Mouse (Mus musculus): ENCODE data around the gene Vat1. TPM values are rescaled to one million over a fixed set of nuclear protein-coding genes. Genes with fewer than 3 reads are reported as not detected.
A peak's percentile ranks its signal among the peaks of the same experiment; 100 is the strongest.
"Not testable (repeated sequence)": the region's sequence is repeated elsewhere in the genome, so short reads cannot be mapped to it uniquely, and the experiment has no call there.

Gene Vat1
- polyA plus RNA-seq, 1 experiment from 2014 or later: 81.3 TPM

DNA sequence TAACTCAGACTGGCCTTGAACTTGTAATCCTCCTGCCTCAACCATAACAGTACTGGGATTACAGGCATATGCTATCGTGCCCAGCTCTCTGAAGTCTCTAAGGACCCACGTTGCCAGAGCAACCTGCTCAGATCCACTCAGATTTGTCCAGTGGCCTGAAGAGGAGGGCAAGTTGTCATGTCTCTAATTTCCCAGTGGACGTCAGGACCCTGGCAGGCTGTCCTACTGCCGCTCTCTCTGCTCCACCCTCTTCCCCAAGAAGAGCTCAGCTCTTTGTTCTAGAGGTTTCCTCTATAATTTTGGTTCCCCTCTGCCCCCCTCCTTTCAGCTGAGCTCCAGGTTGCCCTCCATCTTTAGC is 11.1 kb upstream of the Vat1 start:
- 41% methylated on average over 4 of the region's 4 CpGs for WGBS
- Histone ChIP-seq H3K27ac (no peak overlapping the region), H3K4me3 (no peak overlapping the region), H3K27me3 (peaks cover 8% of the 10 kb centered on the region; the same call in 1 of the 2 replicates), H3K9me3 (no peaks in the 10 kb centered on the region), H3K36me3 (no peaks in the 10 kb centered on the region), H3K4me1 (peaks cover 6% of the 10 kb centered on the region; the same call in 1 of the 2 replicates), H3K4me2 (no peak overlapping the region), H3K9ac (no peak overlapping the region)
- no peak for ATAC-seq (ENCODE audit: insufficient number of reproducible peaks, low FRiP score, low TSS enrichment, low read depth)

DNA sequence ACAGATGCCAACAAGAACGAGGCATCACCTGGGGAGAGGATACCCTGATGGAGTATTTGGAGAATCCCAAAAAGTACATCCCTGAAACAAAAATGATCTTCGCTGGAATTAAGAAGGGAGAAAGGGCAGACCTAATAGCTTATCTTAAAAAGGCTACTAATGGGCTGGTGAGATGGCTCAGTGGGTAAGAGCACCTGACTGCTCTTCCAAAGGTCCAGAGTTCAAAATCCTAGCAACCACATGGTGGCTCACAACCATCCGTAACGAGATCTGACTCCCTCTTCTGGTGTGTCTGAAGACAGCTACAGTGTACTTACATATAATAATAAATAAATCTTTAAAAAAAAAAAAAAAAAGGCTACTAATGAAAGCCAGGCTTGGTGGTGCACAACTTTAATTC is 10.3 kb upstream of the Vat1 start:
- H3K4me1 ChIP-seq; H3K27ac ChIP-seq; H3K4me3 ChIP-seq; H3K27me3 ChIP-seq; H3K9me3 ChIP-seq; H3K9ac ChIP-seq; H3K4me2 ChIP-seq; H3K36me3 ChIP-seq; ATAC-seq (ENCODE audit: insufficient number of reproducible peaks, low FRiP score, low TSS enrichment, low read depth): not testable (repeated sequence)
- 85% methylated on average over 4 of the region's 4 CpGs for WGBS

DNA sequence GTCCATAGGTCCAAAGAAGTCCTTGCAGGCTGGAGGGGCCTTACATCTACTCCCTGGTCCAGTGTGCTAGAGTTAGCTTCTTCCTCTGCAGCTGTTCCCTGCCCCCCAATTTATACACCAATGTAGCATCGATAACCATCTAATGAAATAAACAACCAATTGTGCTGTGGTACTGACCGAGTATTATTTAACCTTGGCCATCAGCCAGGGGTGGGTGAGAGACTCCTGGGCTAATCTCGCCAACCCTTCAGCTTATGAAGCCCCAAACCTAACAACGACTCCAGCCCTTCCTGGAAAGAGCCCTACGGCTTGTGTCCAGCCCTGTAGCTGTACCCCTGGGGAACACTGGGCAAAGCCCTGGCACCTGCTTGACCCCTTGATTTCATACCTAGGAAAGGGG is 8.3 kb upstream of the Vat1 start:
- peaks cover 7% of the 10 kb centered on the region; the same call in 1 of the 2 replicates for H3K27me3 ChIP-seq
- no peak for ATAC-seq (ENCODE audit: insufficient number of reproducible peaks, low FRiP score, low TSS enrichment, low read depth)
- no peak overlapping the region for H3K4me2 ChIP-seq
- no peaks in the 10 kb centered on the region for H3K9me3 ChIP-seq
- no peak overlapping the region for H3K27ac ChIP-seq
- H3K4me3 ChIP-seq: no peak overlapping the region
- no peak overlapping the region for H3K9ac ChIP-seq
- H3K4me1 ChIP-seq: peaks cover 6% of the 10 kb centered on the region; the same call in 1 of the 2 replicates
- no peaks in the 10 kb centered on the region for H3K36me3 ChIP-seq
- 76% methylated on average over 5 of the region's 5 CpGs for WGBS

DNA sequence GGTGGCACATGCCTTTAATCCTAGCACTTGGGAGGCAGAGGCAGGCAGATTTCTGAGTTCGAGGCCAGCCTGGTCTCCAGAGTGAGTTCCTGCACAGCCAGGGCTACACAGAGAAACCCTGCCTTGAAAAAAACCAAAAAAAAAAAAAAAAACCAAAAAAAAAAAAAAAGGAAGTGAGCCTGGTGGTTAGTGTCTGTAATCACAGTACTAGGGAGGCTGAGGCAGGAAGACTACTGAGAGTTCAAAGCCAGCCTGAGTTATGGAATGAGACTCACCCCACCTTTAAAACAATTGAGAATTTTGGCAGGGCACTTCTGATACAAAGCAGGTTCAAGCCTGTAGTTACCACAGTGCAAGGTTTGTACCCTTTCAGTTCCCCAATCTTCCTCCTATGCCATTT is 7.7 kb upstream of the Vat1 start:
- not testable (repeated sequence) for ATAC-seq (ENCODE audit: insufficient number of reproducible peaks, low FRiP score, low TSS enrichment, low read depth); H3K27ac ChIP-seq; H3K9ac ChIP-seq; H3K4me1 ChIP-seq; H3K4me3 ChIP-seq; H3K4me2 ChIP-seq; H3K27me3 ChIP-seq; H3K9me3 ChIP-seq; H3K36me3 ChIP-seq
- WGBS: 71% methylated on average over 1 of the region's 1 CpGs

DNA sequence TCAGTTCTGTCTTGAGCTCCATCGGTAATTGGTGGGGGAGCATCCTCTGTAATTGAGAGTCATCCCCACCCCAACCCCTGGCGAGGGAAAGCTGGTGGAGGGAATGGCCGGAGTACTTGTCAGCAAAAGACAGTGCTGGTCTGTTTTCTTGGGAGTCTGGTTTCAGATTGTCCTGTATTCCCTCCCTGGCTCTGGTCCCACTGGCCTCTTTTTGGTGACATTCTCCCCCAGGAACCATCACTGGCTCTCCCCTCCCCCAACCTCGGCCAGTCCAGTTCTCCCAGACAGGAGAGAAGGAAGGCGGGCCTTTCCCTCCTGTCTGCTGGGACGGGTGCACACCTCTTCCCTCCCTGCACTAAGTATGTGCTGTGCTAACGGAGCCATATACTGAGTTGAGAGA is 6.3 kb upstream of the Vat1 start:
- H3K27me3 ChIP-seq: no peaks in the 10 kb centered on the region
- H3K4me3 ChIP-seq: no peak overlapping the region
- H3K27ac ChIP-seq: no peak overlapping the region
- ATAC-seq (ENCODE audit: insufficient number of reproducible peaks, low FRiP score, low TSS enrichment, low read depth): no peak
- H3K4me1 ChIP-seq: peaks cover 13% of the 10 kb centered on the region
- no peak overlapping the region for H3K4me2 ChIP-seq
- no peaks in the 10 kb centered on the region for H3K9me3 ChIP-seq
- no peaks in the 10 kb centered on the region for H3K36me3 ChIP-seq
- WGBS: 44% methylated on average over 7 of the region's 7 CpGs
- no peak overlapping the region for H3K9ac ChIP-seq

DNA sequence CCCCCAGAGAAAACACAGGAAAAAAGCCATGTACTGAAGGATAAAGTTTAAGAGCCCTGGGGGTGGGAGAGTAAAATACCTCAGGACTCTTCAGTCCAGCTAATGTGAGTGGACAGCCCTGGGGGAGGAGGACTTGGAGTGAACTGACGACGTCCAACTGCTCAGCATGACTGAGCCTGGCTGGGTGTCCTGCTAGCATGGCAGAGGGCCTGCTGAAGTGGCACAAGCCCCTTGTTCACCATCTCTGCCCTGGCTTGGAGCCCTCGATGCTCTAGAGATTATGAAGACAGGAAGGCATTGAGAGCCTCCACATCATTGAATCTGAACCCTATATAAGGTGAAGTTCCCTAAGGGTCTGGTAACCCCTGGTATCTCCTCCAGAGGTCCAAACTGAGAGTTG is 5.9 kb upstream of the Vat1 start:
- Histone ChIP-seq H3K9ac (no peak overlapping the region), H3K4me2 (no peak overlapping the region), H3K9me3 (no peaks in the 10 kb centered on the region), H3K27ac (no peak overlapping the region; the same call in 1 of the 2 replicates), H3K36me3 (no peaks in the 10 kb centered on the region), H3K4me3 (no peak overlapping the region), H3K4me1 (peaks cover 16% of the 10 kb centered on the region), H3K27me3 (no peaks in the 10 kb centered on the region)
- no peak for ATAC-seq (ENCODE audit: insufficient number of reproducible peaks, low FRiP score, low TSS enrichment, low read depth)
- 51% methylated on average over 3 of the region's 3 CpGs for WGBS

DNA sequence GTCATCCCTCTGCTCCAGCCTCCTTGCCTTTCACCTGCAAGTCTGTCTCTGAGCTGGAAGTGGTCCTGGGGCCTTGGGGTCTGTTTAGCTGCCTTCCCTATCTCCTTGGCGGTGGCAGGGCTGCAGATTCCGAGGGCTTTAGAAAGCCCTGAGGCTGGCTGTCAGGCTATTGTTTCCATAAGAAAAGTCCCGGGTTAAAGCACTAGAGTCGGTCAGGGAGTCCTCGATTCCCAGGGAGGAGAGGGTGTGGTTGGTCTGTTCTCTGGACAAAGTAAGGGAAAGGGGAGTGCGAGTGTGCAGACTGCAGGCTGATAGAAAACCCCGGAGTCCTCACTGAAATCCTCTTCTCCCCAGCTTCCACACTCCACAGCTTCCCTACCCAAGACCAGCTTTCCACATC is 4.2 kb upstream of the Vat1 start:
- no peak overlapping the region for H3K4me3 ChIP-seq
- H3K27me3 ChIP-seq: no peaks in the 10 kb centered on the region
- H3K9me3 ChIP-seq: no peaks in the 10 kb centered on the region
- no peaks in the 10 kb centered on the region for H3K36me3 ChIP-seq
- WGBS: 60% methylated on average over 7 of the region's 7 CpGs
- H3K4me1 ChIP-seq: peaks cover 28% of the 10 kb centered on the region
- no peak for ATAC-seq (ENCODE audit: insufficient number of reproducible peaks, low FRiP score, low TSS enrichment, low read depth)
- no peak overlapping the region for H3K9ac ChIP-seq
- H3K27ac ChIP-seq: no peak overlapping the region
- H3K4me2 ChIP-seq: no peak overlapping the region

DNA sequence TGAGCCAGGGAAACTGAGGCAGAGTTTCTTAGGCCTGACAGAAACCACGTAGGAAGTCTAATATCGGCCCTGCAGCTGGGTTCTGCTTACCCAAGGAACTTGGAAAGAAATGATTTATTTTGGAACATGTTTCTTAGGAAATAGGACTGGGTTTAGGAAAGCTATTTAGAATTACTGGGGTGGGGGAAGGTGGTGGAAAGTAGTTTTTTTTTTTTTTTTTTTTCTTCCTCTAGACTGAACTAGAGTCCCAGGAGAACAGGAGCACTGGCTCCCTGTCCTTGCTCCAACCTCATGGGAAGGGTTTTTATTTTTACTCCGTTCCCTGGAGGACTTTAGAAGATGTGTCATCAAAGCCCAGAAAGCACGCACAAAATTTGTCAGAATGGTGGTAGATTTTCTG is 3.1 kb upstream of the Vat1 start:
- 54% methylated on average over 4 of the region's 4 CpGs for WGBS
- Histone ChIP-seq H3K4me1 (peaks cover 36% of the 10 kb centered on the region), H3K4me3 (peak overlapping the region; percentile 75), H3K9ac (no peak overlapping the region), H3K36me3 (no peaks in the 10 kb centered on the region), H3K27ac (no peak overlapping the region), H3K9me3 (no peaks in the 10 kb centered on the region), H3K27me3 (no peaks in the 10 kb centered on the region), H3K4me2 (peak overlapping the region; percentile 95)
- no peak for ATAC-seq (ENCODE audit: insufficient number of reproducible peaks, low FRiP score, low TSS enrichment, low read depth)

DNA sequence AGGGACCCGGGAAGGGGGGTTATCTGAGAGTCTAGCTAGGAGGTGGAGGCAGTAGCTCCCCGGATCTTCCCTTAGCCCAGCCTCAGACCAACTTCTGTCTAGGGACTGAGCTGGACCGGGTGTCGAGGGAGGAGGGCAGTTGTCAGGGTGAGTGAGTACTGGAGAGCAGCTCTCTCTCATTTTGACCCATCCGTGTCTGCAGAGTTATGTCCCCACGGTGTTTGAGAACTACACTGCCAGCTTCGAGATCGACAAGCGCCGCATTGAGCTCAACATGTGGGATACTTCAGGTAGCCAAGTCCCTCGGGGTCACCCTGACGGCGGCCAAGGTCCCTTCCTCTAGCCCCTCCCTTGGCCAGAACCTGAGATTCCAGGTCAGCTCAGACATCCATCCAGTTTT is 2.7 kb upstream of the Vat1 start:
- Histone ChIP-seq H3K36me3 (no peaks in the 10 kb centered on the region), H3K27ac (no peak overlapping the region), H3K4me2 (peak overlapping the region; percentile 95), H3K9ac (peak overlapping the region; percentile 56; the same call in 1 of the 2 replicates), H3K27me3 (no peaks in the 10 kb centered on the region), H3K4me3 (peak overlapping the region; percentile 75), H3K4me1 (peaks cover 41% of the 10 kb centered on the region), H3K9me3 (no peaks in the 10 kb centered on the region)
- WGBS: 7% methylated on average over 13 of the region's 13 CpGs
- ATAC-seq (ENCODE audit: insufficient number of reproducible peaks, low FRiP score, low TSS enrichment, low read depth): no peak

DNA sequence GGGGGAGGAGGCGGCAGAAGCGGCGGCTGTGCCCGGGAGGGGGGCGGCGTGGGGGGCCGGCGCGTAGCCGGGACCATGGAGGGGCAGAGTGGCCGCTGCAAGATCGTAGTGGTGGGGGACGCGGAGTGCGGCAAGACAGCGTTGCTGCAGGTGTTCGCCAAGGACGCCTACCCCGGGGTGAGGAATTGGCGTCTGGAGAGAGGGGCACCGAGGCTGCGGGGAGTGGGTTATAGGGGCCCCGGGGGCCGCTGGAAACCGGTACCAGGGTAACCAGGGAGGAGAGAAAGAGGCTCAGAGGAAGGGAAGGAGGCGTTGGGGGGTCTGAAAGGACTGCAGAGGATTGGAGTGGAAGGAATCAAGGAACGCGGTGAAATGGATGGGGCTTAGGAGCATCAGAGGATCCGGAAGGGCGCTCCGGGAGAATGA is 2.2 kb upstream of the Vat1 start:
- WGBS: under 1% methylated on average over 29 of the region's 31 CpGs
- peak overlapping the region; percentile 47 for H3K27ac ChIP-seq

DNA sequence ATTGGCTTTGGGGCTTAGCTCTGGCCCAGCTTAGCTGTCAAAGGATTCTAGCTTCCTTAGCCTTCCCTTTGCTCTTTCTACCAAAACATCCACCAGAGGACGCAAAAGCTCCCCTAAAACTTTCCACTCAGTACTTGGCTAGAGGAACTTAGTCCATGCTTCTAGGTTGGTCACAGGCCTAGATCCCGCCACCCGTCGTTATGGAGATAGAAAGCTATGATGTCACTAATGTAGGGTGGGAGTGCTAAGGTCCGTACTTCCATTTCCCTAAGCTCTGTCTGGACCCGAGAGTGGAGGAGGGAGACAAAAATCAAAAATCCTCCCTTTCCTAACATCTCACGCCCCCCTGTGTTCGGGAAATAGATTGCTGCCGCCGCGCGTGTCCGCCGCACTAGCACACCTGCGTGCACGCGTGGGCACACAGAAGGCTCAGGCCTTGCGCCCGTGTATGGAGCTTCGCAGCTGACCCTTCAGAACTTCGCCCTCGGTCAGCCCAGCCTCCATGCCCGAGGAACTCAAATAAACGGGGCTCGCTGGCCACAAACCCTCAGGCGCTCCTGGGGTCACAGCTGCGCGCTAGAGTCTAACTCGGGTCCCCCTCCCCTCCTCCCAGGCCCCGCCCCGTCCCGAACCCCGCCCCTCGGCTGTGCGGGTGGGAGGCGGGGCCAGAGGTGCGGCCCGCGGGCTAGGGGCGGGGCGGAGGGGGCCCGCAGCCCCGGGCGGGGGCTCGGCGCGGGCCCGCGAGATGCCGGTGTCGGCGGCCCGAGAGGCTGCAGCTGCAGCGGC is 1.6 kb upstream of the Vat1 start:
- Histone ChIP-seq H3K36me3 (no peaks in the 10 kb centered on the region), H3K27me3 (no peaks in the 10 kb centered on the region), H3K27ac (peak overlapping the region; percentile 47), H3K4me2 (peak overlapping the region; percentile 95), H3K9me3 (no peaks in the 10 kb centered on the region), H3K9ac (peak overlapping the region; percentile 56), H3K4me1 (peaks cover 49% of the 10 kb centered on the region), H3K4me3 (peak overlapping the region; percentile 75)
- peak; percentile 68 for ATAC-seq (ENCODE audit: insufficient number of reproducible peaks, low FRiP score, low TSS enrichment, low read depth)
- 1% methylated on average over 49 of the region's 54 CpGs for WGBS

More for the DNA sequence above, 2.2 kb upstream of the Vat1 start:
- Histone ChIP-seq H3K9me3 (no peaks in the 10 kb centered on the region), H3K9ac (peak overlapping the region; percentile 56), H3K4me3 (peak overlapping the region; percentile 75), H3K4me1 (peaks cover 45% of the 10 kb centered on the region), H3K36me3 (no peaks in the 10 kb centered on the region), H3K27me3 (no peaks in the 10 kb centered on the region), H3K4me2 (peak overlapping the region; percentile 95)
- 0 out of 2 replicates have a peak, but pooled peaks have one; percentile 0 for ATAC-seq (ENCODE audit: insufficient number of reproducible peaks, low FRiP score, low TSS enrichment, low read depth)

DNA sequence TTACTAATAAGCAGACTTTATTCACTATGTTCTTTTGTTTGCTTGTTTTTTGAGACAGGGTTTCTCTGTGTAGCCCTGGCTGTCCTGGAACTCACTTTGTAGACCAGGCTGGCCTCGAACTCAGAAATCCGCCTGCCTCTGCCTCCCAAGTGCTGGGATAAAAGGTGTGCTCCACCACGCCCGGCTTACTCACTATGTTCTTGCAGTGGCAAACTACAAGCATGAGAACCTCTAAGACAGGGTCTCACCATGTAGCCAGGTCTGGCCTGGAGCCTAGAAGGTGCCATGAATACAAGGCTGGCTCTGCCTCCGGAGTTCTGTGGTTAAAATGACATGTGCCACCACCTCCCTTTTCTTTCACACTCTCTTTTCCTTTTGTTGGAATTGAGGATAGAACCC is 521 bp upstream of the Vat1 start:
- Histone ChIP-seq H3K36me3 (peaks cover 11% of the 10 kb centered on the region), H3K4me1 (peaks cover 51% of the 10 kb centered on the region), H3K4me2 (peak overlapping the region; percentile 90), H3K4me3 (peak overlapping the region; percentile 92)
- ATAC-seq (ENCODE audit: insufficient number of reproducible peaks, low FRiP score, low TSS enrichment, low read depth); H3K27ac ChIP-seq; H3K27me3 ChIP-seq; H3K9ac ChIP-seq; H3K9me3 ChIP-seq: not testable (repeated sequence)
- WGBS: 50% methylated on average over 5 of the region's 5 CpGs

All from limb, embryonic 15.5 days (tissue).